Mouse (Mus musculus): ENCODE data around the gene Caskin2.

DNA sequence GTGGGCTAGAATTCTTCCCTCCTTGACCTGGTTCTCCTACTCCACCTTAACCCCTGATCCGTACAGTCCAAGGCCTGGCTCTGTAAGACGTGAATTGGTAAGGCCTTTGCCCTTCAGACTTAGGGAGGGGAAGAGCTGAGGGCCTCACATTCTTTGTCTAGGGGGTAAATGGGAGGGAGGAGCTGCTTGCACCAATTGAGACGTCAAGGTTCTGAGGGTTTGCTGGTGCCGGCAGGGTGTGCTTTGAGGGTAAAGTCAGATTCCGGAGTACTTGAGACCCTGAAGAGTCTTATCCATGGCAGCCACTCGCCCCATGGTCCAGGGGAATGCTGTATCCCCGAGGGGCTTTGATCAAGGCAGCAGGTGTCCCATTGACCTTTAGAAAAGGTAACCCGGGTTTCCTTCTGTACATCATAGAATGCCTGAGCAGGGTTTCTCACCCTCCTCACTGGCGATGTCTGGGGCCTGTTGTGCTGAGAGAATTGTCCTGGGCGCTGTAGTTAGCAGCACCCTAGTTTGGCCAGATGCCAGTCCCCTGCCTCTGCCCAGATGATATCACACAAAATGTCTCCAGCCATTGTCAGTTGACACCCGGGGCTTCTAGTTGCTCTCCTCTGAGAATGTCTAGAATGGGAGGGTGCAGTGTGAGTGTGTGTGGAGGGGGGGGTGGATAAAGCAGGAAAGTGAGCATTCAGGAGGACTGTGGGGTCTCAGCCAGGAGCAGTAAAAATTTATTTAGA lies 23.4 kb upstream of the Caskin2 start:
- TF ChIP-seq CTCF (IDR thresholded peaks at IDR 0.05; ENCODE audit: borderline replicate concordance, insufficient read depth, low read depth, low read length) (no peak), POLR2A (IDR thresholded peaks at IDR 0.05; ENCODE audit: borderline replicate concordance, insufficient read depth, low read length) (no peak)

Data from cerebellum, adult 2 months (tissue).